Mouse (Mus musculus) bone marrow macrophage, adult 2 months (primary cell): ENCODE measurements around the gene Mfap1a.

Source experiments
- CTCF ChIP-seq: IDR thresholded peaks from 2 replicates; pipeline ENCODE4 v1.5.1; 2012; ENCODE audit warnings: low read depth, mild to moderate bottlenecking, low read length, moderate library complexity
- POLR2A ChIP-seq: IDR thresholded peaks from 2 replicates; pipeline ENCODE4 v1.6.1; 2012; ENCODE audit warnings: mild to moderate bottlenecking, low read depth, low read length, borderline replicate concordance

- TF ChIP-seq CTCF (no peak), POLR2A (no peak)
These were observed 54.1 kb downstream of the Mfap1a start for GRCm38 (mm10) chr2:121452361-121452760.
